Mouse (Mus musculus): ENCODE data around the gene Sell. TPM values are rescaled to one million over a fixed set of nuclear protein-coding genes. Genes with fewer than 3 reads are reported as not detected.

The Sell gene
- polyA plus RNA-seq, 1 experiment, result 66.6 TPM

DNA sequence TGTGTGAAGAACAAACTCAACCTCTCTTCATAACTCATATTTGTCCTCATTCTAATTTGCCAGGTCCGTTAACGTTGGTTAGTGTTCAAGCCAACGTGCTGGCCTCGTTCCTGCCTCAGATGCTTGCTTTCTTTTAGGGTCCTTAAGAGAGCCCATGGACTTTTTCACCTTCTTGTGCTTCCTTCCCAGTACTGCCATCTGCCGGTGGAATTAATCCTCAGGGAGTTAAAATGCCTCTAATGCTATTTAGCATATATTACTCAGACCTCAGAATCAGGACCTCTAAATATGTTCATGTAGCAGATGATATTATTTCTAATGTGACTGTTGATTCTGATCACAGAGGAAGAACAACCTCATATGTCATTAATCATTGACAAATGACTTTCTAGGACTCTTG, 34.4 kb upstream of the Sell start:
- no peaks in the 10 kb centered on the region for H3K36me3 ChIP-seq (ENCODE audit: control insufficient read depth, insufficient read depth, low read length)
- peak; percentile 46 for DNase-seq
- 81% methylated on average over 5 of the region's 5 CpGs for WGBS
- H3K4me3 ChIP-seq (ENCODE audit: control insufficient read depth, insufficient read depth, low read length), result no peak overlapping the region
- H3K27me3 ChIP-seq (ENCODE audit: control insufficient read depth, insufficient read depth, low read length), result no peaks in the 10 kb centered on the region
- no peak overlapping the region for H3K27ac ChIP-seq (ENCODE audit: control insufficient read depth, insufficient read depth, low read length)
- TF ChIP-seq POLR2A (IDR thresholded peaks at IDR 0.05; ENCODE audit: control insufficient read depth, extremely low read depth, insufficient read depth, low read length, poor library complexity) (no peak), CTCF (IDR thresholded peaks at IDR 0.05; ENCODE audit: borderline replicate concordance, control insufficient read depth, extremely low read depth, insufficient read depth, low read length, poor library complexity) (no peak)
- H3K4me1 ChIP-seq (replicated peaks; ENCODE audit: control insufficient read depth, insufficient read depth, low read length), result no peaks in the 10 kb centered on the region

DNA sequence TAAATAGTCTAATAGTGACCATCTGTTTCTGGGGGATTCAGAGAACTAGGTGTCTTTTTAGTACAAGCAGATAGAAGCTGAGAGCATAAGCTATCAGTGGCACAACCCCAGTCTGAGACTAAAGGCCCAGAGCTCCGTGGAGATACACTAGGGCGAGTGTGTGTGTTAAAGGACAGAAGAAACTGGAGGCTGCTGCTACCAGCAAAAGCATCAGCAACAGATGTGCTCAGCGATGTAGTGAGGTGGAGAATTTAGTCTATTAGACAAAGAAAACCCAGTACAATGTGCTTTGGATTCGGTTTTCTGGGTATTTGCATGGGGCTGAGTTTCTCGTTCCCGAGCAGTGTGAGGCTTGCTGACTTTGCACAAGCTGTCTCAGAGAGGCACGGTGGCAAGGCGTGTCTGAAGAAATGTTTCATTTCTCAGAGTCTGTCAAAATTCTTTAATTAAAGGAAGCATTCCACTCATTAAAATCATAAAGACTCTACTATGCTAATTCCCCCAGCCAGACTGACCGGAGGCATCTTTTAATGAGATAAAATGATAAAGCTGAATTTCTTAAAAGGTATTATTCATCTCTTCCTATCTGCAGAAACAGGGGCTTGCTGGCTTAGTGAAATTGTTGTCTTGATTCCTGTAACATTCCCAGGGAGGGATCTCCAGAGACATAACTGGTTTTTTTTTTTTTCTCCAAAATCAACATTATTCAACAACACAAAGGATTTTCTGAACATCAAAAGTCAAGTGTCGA, 21.2 kb upstream of the Sell start:
- no peak overlapping the region for H3K4me3 ChIP-seq (ENCODE audit: control insufficient read depth, insufficient read depth, low read length)
- H3K4me1 ChIP-seq (replicated peaks; ENCODE audit: control insufficient read depth, insufficient read depth, low read length), result no peaks in the 10 kb centered on the region
- H3K36me3 ChIP-seq (ENCODE audit: control insufficient read depth, insufficient read depth, low read length), result no peaks in the 10 kb centered on the region
- no peak overlapping the region for H3K27ac ChIP-seq (ENCODE audit: control insufficient read depth, insufficient read depth, low read length)
- TF ChIP-seq POLR2A (IDR thresholded peaks at IDR 0.05; ENCODE audit: control insufficient read depth, extremely low read depth, insufficient read depth, low read length, poor library complexity), result no peak
- TF ChIP-seq CTCF (IDR thresholded peaks at IDR 0.05; ENCODE audit: borderline replicate concordance, control insufficient read depth, extremely low read depth, insufficient read depth, low read length, poor library complexity), result no peak
- WGBS, result 89% methylated on average over 10 of the region's 10 CpGs
- no peaks in the 10 kb centered on the region for H3K27me3 ChIP-seq (ENCODE audit: control insufficient read depth, insufficient read depth, low read length)
- DNase-seq, result no peak

DNA sequence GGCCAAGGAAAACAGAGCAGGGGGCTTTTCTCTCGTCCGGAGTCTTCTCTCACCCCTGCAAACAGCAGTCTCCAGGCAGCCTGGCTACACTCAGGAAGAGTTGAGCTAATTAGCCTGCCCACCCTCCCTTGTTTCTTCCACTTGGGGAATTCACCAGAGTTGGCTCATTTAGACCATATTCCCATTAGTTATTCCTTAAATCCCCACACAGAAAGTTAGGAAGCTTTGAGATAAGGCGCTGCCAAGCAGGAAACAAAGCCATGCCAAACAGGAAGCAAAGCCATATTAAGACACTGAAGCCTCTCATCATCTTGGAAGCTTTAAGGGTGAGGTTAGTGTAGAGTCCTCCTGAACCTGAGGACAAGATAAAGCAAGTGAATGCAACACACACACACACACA, 18.2 kb upstream of the Sell start:
- 88% methylated on average over 3 of the region's 3 CpGs for WGBS
- Histone ChIP-seq H3K4me3 (ENCODE audit: control insufficient read depth, insufficient read depth, low read length) (no peak overlapping the region), H3K36me3 (ENCODE audit: control insufficient read depth, insufficient read depth, low read length) (no peaks in the 10 kb centered on the region), H3K4me1 (replicated peaks; ENCODE audit: control insufficient read depth, insufficient read depth, low read length) (no peaks in the 10 kb centered on the region), H3K27me3 (ENCODE audit: control insufficient read depth, insufficient read depth, low read length) (no peaks in the 10 kb centered on the region), H3K27ac (ENCODE audit: control insufficient read depth, insufficient read depth, low read length) (no peak overlapping the region)
- no peak for DNase-seq
- TF ChIP-seq CTCF (IDR thresholded peaks at IDR 0.05; ENCODE audit: borderline replicate concordance, control insufficient read depth, extremely low read depth, insufficient read depth, low read length, poor library complexity) (no peak), POLR2A (IDR thresholded peaks at IDR 0.05; ENCODE audit: control insufficient read depth, extremely low read depth, insufficient read depth, low read length, poor library complexity) (no peak)

DNA sequence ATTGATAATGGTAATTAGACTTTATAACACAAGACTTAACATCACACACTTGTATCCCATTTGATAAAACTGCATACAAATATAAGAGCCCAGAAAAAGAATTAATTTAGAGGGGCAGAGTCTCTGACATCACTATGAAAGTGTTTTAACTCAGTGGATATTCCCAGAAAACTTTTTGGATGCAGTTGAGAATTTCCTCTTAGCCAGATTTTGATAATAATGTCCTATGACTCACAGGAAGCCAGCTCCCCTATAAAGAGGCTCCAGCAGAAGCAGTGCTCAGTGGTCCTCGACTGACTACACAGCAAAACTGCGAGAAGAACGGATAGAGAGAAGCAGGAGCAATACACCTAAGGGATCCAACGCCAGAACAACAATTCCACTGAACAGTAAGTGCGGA, 13.8 kb upstream of the Sell start, which contains the start of gene Sele:
Gene Sele (plus strand): TSS at position 301 of the 400 bp plus-strand sequence.
- TF ChIP-seq CTCF (IDR thresholded peaks at IDR 0.05; ENCODE audit: borderline replicate concordance, control insufficient read depth, extremely low read depth, insufficient read depth, low read length, poor library complexity), result no peak
- no peak for TF ChIP-seq POLR2A (IDR thresholded peaks at IDR 0.05; ENCODE audit: control insufficient read depth, extremely low read depth, insufficient read depth, low read length, poor library complexity)
- no peak within 1 kb of the TSS for H3K4me3 ChIP-seq (ENCODE audit: control insufficient read depth, insufficient read depth, low read length)
- H3K4me1 ChIP-seq (replicated peaks; ENCODE audit: control insufficient read depth, insufficient read depth, low read length), result no peaks in the 10 kb centered on the region
- no peaks in the 10 kb centered on the region for H3K27me3 ChIP-seq (ENCODE audit: control insufficient read depth, insufficient read depth, low read length)
- no peak for DNase-seq
- WGBS, result 82% methylated on average over 5 of the region's 5 CpGs
- no peaks in the 10 kb centered on the region for H3K36me3 ChIP-seq (ENCODE audit: control insufficient read depth, insufficient read depth, low read length)
- H3K27ac ChIP-seq (ENCODE audit: control insufficient read depth, insufficient read depth, low read length), result no peak within 1 kb of the TSS

DNA sequence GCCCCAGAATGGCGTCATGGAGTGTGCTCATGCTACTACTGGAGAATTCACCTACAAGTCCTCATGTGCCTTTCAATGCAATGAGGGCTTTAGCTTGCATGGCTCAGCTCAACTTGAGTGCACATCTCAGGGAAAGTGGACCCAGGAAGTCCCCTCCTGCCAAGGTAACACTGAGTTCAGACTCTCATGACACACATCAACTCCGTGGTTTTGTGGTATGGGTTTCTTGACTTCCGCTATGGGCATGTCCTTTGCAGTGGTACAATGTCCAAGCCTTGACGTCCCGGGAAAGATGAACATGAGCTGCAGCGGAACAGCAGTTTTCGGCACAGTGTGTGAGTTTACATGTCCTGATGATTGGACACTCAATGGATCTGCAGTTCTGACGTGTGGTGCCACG, 8.2 kb upstream of the Sell start:
- WGBS, result 62% methylated on average over 9 of the region's 9 CpGs
- H3K36me3 ChIP-seq (ENCODE audit: control insufficient read depth, insufficient read depth, low read length), result no peaks in the 10 kb centered on the region
- no peaks in the 10 kb centered on the region for H3K27me3 ChIP-seq (ENCODE audit: control insufficient read depth, insufficient read depth, low read length)
- no peak overlapping the region for H3K4me3 ChIP-seq (ENCODE audit: control insufficient read depth, insufficient read depth, low read length)
- no peak for TF ChIP-seq POLR2A (IDR thresholded peaks at IDR 0.05; ENCODE audit: control insufficient read depth, extremely low read depth, insufficient read depth, low read length, poor library complexity)
- TF ChIP-seq CTCF (IDR thresholded peaks at IDR 0.05; ENCODE audit: borderline replicate concordance, control insufficient read depth, extremely low read depth, insufficient read depth, low read length, poor library complexity), result no peak
- DNase-seq, result no peak
- no peak overlapping the region for H3K27ac ChIP-seq (ENCODE audit: control insufficient read depth, insufficient read depth, low read length)
- H3K4me1 ChIP-seq (replicated peaks; ENCODE audit: control insufficient read depth, insufficient read depth, low read length), result no peaks in the 10 kb centered on the region

DNA sequence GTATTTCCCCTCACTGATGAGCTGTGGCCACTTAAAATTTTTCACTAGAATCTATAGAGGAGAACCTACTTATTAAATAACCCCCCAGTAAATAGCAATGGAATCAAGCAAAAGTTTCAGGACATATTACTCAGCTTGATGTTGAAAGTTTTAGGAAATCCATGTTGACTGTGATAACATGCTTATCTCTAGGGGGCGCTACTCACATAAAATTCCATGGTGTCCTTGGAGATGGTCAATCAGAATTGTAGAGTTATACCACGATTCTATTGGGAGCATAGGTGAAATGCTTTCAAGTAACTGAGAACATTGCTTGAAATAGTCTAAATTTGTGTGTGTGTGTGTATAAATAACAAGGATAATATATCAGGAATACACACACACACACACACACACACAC, 7.0 kb upstream of the Sell start:
- WGBS, result 42% methylated on average over 2 of the region's 2 CpGs
- no peaks in the 10 kb centered on the region for H3K27me3 ChIP-seq (ENCODE audit: control insufficient read depth, insufficient read depth, low read length)
- no peak for TF ChIP-seq CTCF (IDR thresholded peaks at IDR 0.05; ENCODE audit: borderline replicate concordance, control insufficient read depth, extremely low read depth, insufficient read depth, low read length, poor library complexity)
- H3K4me3 ChIP-seq (ENCODE audit: control insufficient read depth, insufficient read depth, low read length), result no peak overlapping the region
- no peaks in the 10 kb centered on the region for H3K36me3 ChIP-seq (ENCODE audit: control insufficient read depth, insufficient read depth, low read length)
- no peak for DNase-seq
- H3K4me1 ChIP-seq (replicated peaks; ENCODE audit: control insufficient read depth, insufficient read depth, low read length), result no peaks in the 10 kb centered on the region
- H3K27ac ChIP-seq (ENCODE audit: control insufficient read depth, insufficient read depth, low read length), result no peak overlapping the region

DNA sequence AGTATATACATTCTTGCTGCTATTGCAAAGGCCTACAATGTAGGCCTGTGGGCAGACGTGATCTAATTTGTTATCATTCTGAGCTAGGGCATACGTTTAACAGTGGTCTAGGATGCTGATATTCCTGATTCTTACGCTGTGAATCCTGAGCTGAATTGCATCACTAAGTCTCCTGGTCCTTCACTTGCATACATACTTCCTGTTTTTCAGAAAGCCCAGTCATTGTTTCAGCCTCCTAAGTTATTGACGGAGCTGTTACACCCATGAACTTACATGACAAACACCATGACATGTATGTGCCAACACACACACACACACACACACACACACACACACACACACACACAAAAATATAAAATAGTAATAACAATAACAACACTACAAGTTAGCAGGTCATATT, 1.7 kb upstream of the Sell start:
- Histone ChIP-seq H3K4me1 (replicated peaks; ENCODE audit: control insufficient read depth, insufficient read depth, low read length) (peaks cover 4% of the 10 kb centered on the region; the same call in 1 of the 2 replicates), H3K4me3 (ENCODE audit: control insufficient read depth, insufficient read depth, low read length) (no peak overlapping the region)

More for the DNA sequence above, 1.7 kb upstream of the Sell start:
- no peak for DNase-seq
- WGBS, result 90% methylated on average over 4 of the region's 4 CpGs
- H3K36me3 ChIP-seq (ENCODE audit: control insufficient read depth, insufficient read depth, low read length), result no peaks in the 10 kb centered on the region
- no peak overlapping the region for H3K27ac ChIP-seq (ENCODE audit: control insufficient read depth, insufficient read depth, low read length)
- TF ChIP-seq POLR2A (IDR thresholded peaks at IDR 0.05; ENCODE audit: control insufficient read depth, extremely low read depth, insufficient read depth, low read length, poor library complexity) (no peak), CTCF (IDR thresholded peaks at IDR 0.05; ENCODE audit: borderline replicate concordance, control insufficient read depth, extremely low read depth, insufficient read depth, low read length, poor library complexity) (no peak)
- H3K27me3 ChIP-seq (ENCODE audit: control insufficient read depth, insufficient read depth, low read length), result no peaks in the 10 kb centered on the region
